Mouse (Mus musculus) myocyte (in vitro differentiated cells): ENCODE data around the gene Erich3. TPM values are rescaled to one million over a fixed set of nuclear protein-coding genes. Genes with fewer than 3 reads are reported as not detected.

ENCODE experiments used
- H3K27me3 ChIP-seq: one replicate; pipeline ENCODE4 v1.6.1; 2011; ENCODE audit not compliant: control insufficient read depth, insufficient read depth, insufficient read length
- H3K36me3 ChIP-seq: one replicate; pipeline ENCODE4 v1.6.1; 2011; ENCODE audit not compliant: control insufficient read depth, insufficient read depth
- H3K4me2 ChIP-seq: one replicate; pipeline ENCODE4 v1.6.1; 2011; ENCODE audit warnings: low read depth, control low read depth
- H3K4me3 ChIP-seq: one replicate; pipeline ENCODE4 v1.5.1; 2011; ENCODE audit warnings: mild to moderate bottlenecking, control low read depth, moderate library complexity
- H3K79me2 ChIP-seq: one replicate; pipeline ENCODE4 v1.6.1; 2011; ENCODE audit not compliant: control insufficient read depth, insufficient read depth
- H3ac ChIP-seq: one replicate; pipeline ENCODE4 v1.6.1; 2011; ENCODE audit not compliant: control insufficient read depth, insufficient read length
- E2F4 ChIP-seq: IDR thresholded peaks from one replicate; pipeline ENCODE4 v1.6.1; 2011; ENCODE audit warnings: mild to moderate bottlenecking, control low read depth, moderate library complexity; ENCODE audit not compliant: insufficient read depth
- polyA plus RNA-seq: library from polyadenylated mRNA; unstranded; fragments of >200 nt; fragmentation: generic; extraction: Trizol; gene quantifications from one replicate; pipeline ENCODE4 v1.2.1, GENCODE M21; 2012; ENCODE audit warnings: missing spikeins

Gene Erich3
- polyA plus RNA-seq, 1 experiment: not detected

DNA sequence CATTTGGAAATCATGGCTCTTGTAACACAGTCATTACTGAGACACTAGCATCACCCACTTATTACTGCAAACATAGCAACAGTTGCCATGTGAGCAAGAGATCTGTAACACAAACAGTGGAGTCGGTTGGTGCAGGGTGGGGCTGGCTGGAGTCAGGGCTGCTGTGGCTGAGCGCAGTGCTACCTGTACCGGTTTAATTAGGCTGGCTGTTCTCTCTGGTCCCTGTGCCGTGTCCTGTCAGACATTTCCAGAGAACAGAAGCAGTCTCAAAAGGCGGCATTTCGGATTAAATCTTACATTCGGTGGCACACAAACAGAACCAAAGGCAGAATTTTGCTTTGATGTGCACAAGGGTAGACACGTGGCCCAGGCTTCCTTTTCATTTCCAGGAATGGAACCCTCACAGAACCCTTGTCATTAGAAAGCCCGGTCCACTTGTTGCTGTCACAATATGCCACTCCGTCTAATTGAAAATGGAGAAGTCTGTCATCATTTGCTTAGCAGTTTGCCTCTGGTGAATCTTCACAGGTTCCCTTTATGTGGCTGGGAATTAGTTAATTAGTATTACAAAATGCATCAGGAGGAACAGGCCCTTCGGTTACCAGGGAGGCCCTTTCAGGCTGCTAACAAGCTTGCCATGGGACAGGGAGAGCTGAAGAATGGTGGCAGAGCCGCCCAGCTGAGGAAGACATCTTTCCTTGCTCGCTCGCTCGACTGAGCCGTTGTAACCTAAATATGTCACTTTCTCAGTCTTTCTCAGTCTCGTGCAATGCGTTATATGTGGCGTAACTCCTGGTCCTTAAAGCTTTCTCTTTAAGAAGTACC, 153.4 kb downstream of the Erich3 start:
- Histone ChIP-seq H3K79me2 (no peaks in the 10 kb centered on the region), H3K4me2 (no peak overlapping the region), H3K36me3 (no peaks in the 10 kb centered on the region), H3K27me3 (no peaks in the 10 kb centered on the region), H3K4me3 (no peak overlapping the region), H3ac (no peak overlapping the region)
- no peak for TF ChIP-seq E2F4

Other genes starting within 250 kb of the Erich3 start
- 20.0 TPM for gene Cryz, start 67.1 kb upstream of the Erich3 start, polyA plus RNA-seq
- 2.9 TPM for gene Tyw3, start 66.8 kb upstream of the Erich3 start, polyA plus RNA-seq